Mouse (Mus musculus) MEL (cell line): ENCODE data around the gene 1700020D05Rik. TPM values are rescaled to one million over a fixed set of nuclear protein-coding genes. Genes with fewer than 3 reads are reported as not detected.

Source experiments
- DNase-seq: peaks from one replicate; pipeline ENCODE4 v3.0.0; 2011; ENCODE audit warnings: low read depth, low spot score
- H3K27ac ChIP-seq: 2 replicates; pipeline ENCODE4 v1.5.1; 2012; ENCODE audit warnings: low read depth, mild to moderate bottlenecking, control low read depth, low read length, moderate library complexity; ENCODE audit not compliant: control insufficient read depth
- H3K27me3 ChIP-seq, 2 experiments: fragments of 150-350 bp in 1 of 2; sonication (generic) in 1 of 2; 2 replicates each; pipeline ENCODE4 v1.6.1; 2012; ENCODE audit warnings: low read length in 2 of 2, mild to moderate bottlenecking in 2 of 2, improper control_type of control experiment in 1 of 2, moderate library complexity in 1 of 2; ENCODE audit not compliant: insufficient read depth in 2 of 2, control insufficient read depth in 1 of 2
- H3K36me3 ChIP-seq, 2 experiments: 2 replicates each; pipeline ENCODE4 v1.6.1; 2012 to 2014; ENCODE audit warnings: low read length in 2 of 2, improper control_type of control experiment in 1 of 2, inconsistent platforms in 1 of 2, mild to moderate bottlenecking in 1 of 2; ENCODE audit not compliant: insufficient read depth in 2 of 2, control insufficient read depth in 1 of 2
- H3K4me1 ChIP-seq, 2 experiments: fragments of 150-350 bp in 1 of 2; sonication (generic) in 1 of 2; 2 replicates each; pipeline ENCODE4 v1.6.1; 2012; ENCODE audit warnings: low read length in 2 of 2, improper control_type of control experiment in 1 of 2, mild to moderate bottlenecking in 1 of 2; ENCODE audit not compliant: insufficient read depth in 2 of 2, control insufficient read depth in 1 of 2
- H3K4me3 ChIP-seq, 2 experiments: fragments of 150-350 bp in 1 of 2; sonication (generic) in 1 of 2; 2 replicates each; pipeline ENCODE4 v1.5.1; 2012; ENCODE audit warnings: low read depth in 2 of 2, low read length in 2 of 2, mild to moderate bottlenecking in 2 of 2, moderate library complexity in 2 of 2, control low read depth in 1 of 2, improper control_type of control experiment in 1 of 2; ENCODE audit not compliant: control insufficient read depth in 1 of 2, insufficient read depth in 1 of 2
- H3K79me2 ChIP-seq: 2 replicates; pipeline ENCODE4 v1.6.1; 2012; ENCODE audit warnings: mild to moderate bottlenecking, low read length, moderate library complexity; ENCODE audit not compliant: control insufficient read depth, poor library complexity, insufficient read depth
- H3K9ac ChIP-seq: 2 replicates; pipeline ENCODE4 v1.6.1; 2012; ENCODE audit warnings: low read depth, mild to moderate bottlenecking, control low read depth, low read length, moderate library complexity; ENCODE audit not compliant: control insufficient read depth, poor library complexity, severe bottlenecking
- H3K9me3 ChIP-seq: fragments of 150-350 bp; sonication (generic); replicated peaks from 2 replicates; pipeline ENCODE4 v1.6.1; 2012; ENCODE audit warnings: mild to moderate bottlenecking, low read length, improper control_type of control experiment, moderate library complexity; ENCODE audit not compliant: insufficient read depth
- CHD1 ChIP-seq: IDR thresholded peaks from 2 replicates; pipeline ENCODE4 v1.6.1; 2012; ENCODE audit warnings: low read depth, mild to moderate bottlenecking, inconsistent platforms, low read length, improper control_type of control experiment
- CHD2 ChIP-seq: IDR thresholded peaks from 2 replicates; pipeline ENCODE4 v1.6.1; 2011; ENCODE audit warnings: low read length, improper control_type of control experiment
- CTCF ChIP-seq, 3 experiments: IDR thresholded peaks in 2 of 3; conservative IDR thresholded peaks in 1 of 3; 2 replicates each; pipeline ENCODE4 v1.5.1; 2011 to 2012; ENCODE audit warnings: low read length in 3 of 3, low read depth in 2 of 3, mild to moderate bottlenecking in 2 of 3, improper control_type of control experiment in 1 of 3, inconsistent platforms in 1 of 3, mixed read lengths in 1 of 3, moderate library complexity in 1 of 3; ENCODE audit not compliant: control insufficient read depth in 1 of 3, insufficient read depth in 1 of 3, poor library complexity in 1 of 3, severe bottlenecking in 1 of 3
- E2F4 ChIP-seq: IDR thresholded peaks from 2 replicates; pipeline ENCODE4 v1.6.1; 2011; ENCODE audit warnings: low read depth, low read length, improper control_type of control experiment, borderline replicate concordance
- ELF1 ChIP-seq: IDR thresholded peaks from 2 replicates; pipeline ENCODE4 v1.6.1; 2014; ENCODE audit warnings: low read depth, mild to moderate bottlenecking, inconsistent platforms, low read length, improper control_type of control experiment, moderate library complexity
- EP300 ChIP-seq, 2 experiments: IDR thresholded peaks; 2 replicates each; pipeline ENCODE4 v1.6.1; 2011; ENCODE audit warnings: improper control_type of control experiment in 2 of 2, low read length in 2 of 2, low read depth in 1 of 2, mild to moderate bottlenecking in 1 of 2
- ETS1 ChIP-seq: IDR thresholded peaks from 2 replicates; pipeline ENCODE4 v1.6.1; 2012; ENCODE audit warnings: low read depth, mild to moderate bottlenecking, inconsistent platforms, low read length, improper control_type of control experiment, moderate library complexity
- GABPA ChIP-seq: IDR thresholded peaks from 2 replicates; pipeline ENCODE4 v1.6.1; 2012; ENCODE audit warnings: low read depth, mild to moderate bottlenecking, inconsistent platforms, low read length, improper control_type of control experiment, moderate library complexity
- HCFC1 ChIP-seq: IDR thresholded peaks from 2 replicates; pipeline ENCODE4 v1.6.1; 2012; ENCODE audit warnings: low read depth, mild to moderate bottlenecking, inconsistent platforms, low read length, improper control_type of control experiment, moderate library complexity
- JUND ChIP-seq: IDR thresholded peaks from 2 replicates; pipeline ENCODE4 v1.6.1; 2011; ENCODE audit warnings: low read depth, mild to moderate bottlenecking, improper control_type of control experiment, low read length
- KAT2A ChIP-seq: conservative IDR thresholded peaks from 2 replicates; pipeline ENCODE4 v1.6.1; 2012; ENCODE audit warnings: low read depth, low read length, improper control_type of control experiment, inconsistent platforms
- MAX ChIP-seq: IDR thresholded peaks from 2 replicates; pipeline ENCODE4 v1.6.1; 2011; ENCODE audit warnings: low read length, improper control_type of control experiment
- MAZ ChIP-seq: IDR thresholded peaks from 2 replicates; pipeline ENCODE4 v1.6.1; 2012; ENCODE audit warnings: low read depth, mild to moderate bottlenecking, inconsistent platforms, low read length, improper control_type of control experiment
- MEF2A ChIP-seq: IDR thresholded peaks from 2 replicates; pipeline ENCODE4 v1.6.1; 2014; ENCODE audit warnings: low read depth, mild to moderate bottlenecking, inconsistent platforms, low read length, improper control_type of control experiment; ENCODE audit not compliant: poor library complexity, insufficient replicate concordance, severe bottlenecking; ENCODE audit errors: extremely low read depth
- MXI1 ChIP-seq: IDR thresholded peaks from 2 replicates; pipeline ENCODE4 v1.6.1; 2011; ENCODE audit warnings: mild to moderate bottlenecking, low read depth, low read length, improper control_type of control experiment
- MYB ChIP-seq: IDR thresholded peaks from 2 replicates; pipeline ENCODE4 v1.6.1; 2011; ENCODE audit warnings: mild to moderate bottlenecking, low read depth, low read length, improper control_type of control experiment
- NELFE ChIP-seq: IDR thresholded peaks from 2 replicates; pipeline ENCODE4 v1.6.1; 2011; ENCODE audit warnings: low read depth, low read length, improper control_type of control experiment
- POLR2AphosphoS5 ChIP-seq: IDR thresholded peaks from 2 replicates; pipeline ENCODE4 v1.6.1; 2012; ENCODE audit warnings: low read depth, borderline replicate concordance, mild to moderate bottlenecking, inconsistent platforms, low read length, moderate library complexity, mixed read lengths
- RAD21 ChIP-seq: IDR thresholded peaks from 2 replicates; pipeline ENCODE4 v1.6.1; 2011; ENCODE audit warnings: mild to moderate bottlenecking, low read depth, low read length, improper control_type of control experiment
- RCOR1 ChIP-seq: IDR thresholded peaks from 2 replicates; pipeline ENCODE4 v1.6.1; 2012; ENCODE audit warnings: low read depth, mild to moderate bottlenecking, inconsistent platforms, low read length, improper control_type of control experiment
- SIN3A ChIP-seq: IDR thresholded peaks from 2 replicates; pipeline ENCODE4 v1.6.1; 2012; ENCODE audit warnings: low read length, improper control_type of control experiment, inconsistent platforms
- SMC3 ChIP-seq: IDR thresholded peaks from 2 replicates; pipeline ENCODE4 v1.6.1; 2011; ENCODE audit warnings: low read depth, low read length, improper control_type of control experiment
- TAL1 ChIP-seq: IDR thresholded peaks from 2 replicates; pipeline ENCODE4 v1.6.1; 2012; ENCODE audit warnings: mild to moderate bottlenecking, inconsistent platforms, low read length, moderate library complexity, mixed read lengths
- TBP ChIP-seq: IDR thresholded peaks from 2 replicates; pipeline ENCODE4 v1.8.0; 2011; ENCODE audit warnings: low read depth, low read length, improper control_type of control experiment
- USF1 ChIP-seq: IDR thresholded peaks from 2 replicates; pipeline ENCODE4 v1.6.1; 2014; ENCODE audit warnings: low read depth, mild to moderate bottlenecking, inconsistent platforms, low read length, improper control_type of control experiment, moderate library complexity
- USF2 ChIP-seq, 2 experiments: IDR thresholded peaks; 2 replicates each; pipeline ENCODE4 v1.6.1; 2011 to 2012; ENCODE audit warnings: improper control_type of control experiment in 2 of 2, low read length in 2 of 2, borderline replicate concordance in 1 of 2, inconsistent platforms in 1 of 2, low read depth in 1 of 2, mild to moderate bottlenecking in 1 of 2; ENCODE audit not compliant: insufficient read depth in 1 of 2
- ZC3H11A ChIP-seq: IDR thresholded peaks from 2 replicates; pipeline ENCODE4 v1.6.1; 2012; ENCODE audit warnings: low read depth, mild to moderate bottlenecking, inconsistent platforms, low read length, improper control_type of control experiment
- ZMIZ1 ChIP-seq: IDR thresholded peaks from 2 replicates; pipeline ENCODE4 v1.6.1; 2012; ENCODE audit warnings: low read depth, mild to moderate bottlenecking, inconsistent platforms, low read length, improper control_type of control experiment, moderate library complexity
- ZNF384 ChIP-seq: IDR thresholded peaks from 2 replicates; pipeline ENCODE4 v1.6.1; 2012; ENCODE audit warnings: low read depth, mild to moderate bottlenecking, inconsistent platforms, low read length, improper control_type of control experiment
- polyA plus RNA-seq, 2 experiments: library from polyadenylated mRNA; stranded (reverse) in 1 of 2; unstranded in 1 of 2; fragments of >175 nt in 1 of 2; fragments of >200 nt in 1 of 2; gene quantifications; 2 replicates each; pipeline versions ENCODE4 v1.2.1 to v1.2.4; 2012; ENCODE audit warnings: low replicate concordance in 2 of 2, low read depth in 1 of 2; ENCODE audit not compliant: insufficient read length in 2 of 2, insufficient read depth in 1 of 2, missing spikeins in 1 of 2
- total RNA-seq: library from RNA; depleted of rRNA; stranded (reverse); fragments of 300-350 nt; gene quantifications from 2 replicates; pipeline ENCODE4 v1.2.3, GENCODE M21; 2012

1700020D05Rik gene
- total and polyA plus RNA-seq, 3 experiments: 0.19 to 0.78 TPM; not detected in 1

GRCm38 (mm10) chr19:5488878-5489571, 14.6 kb downstream of the 1700020D05Rik start (continued):
- TF ChIP-seq USF1: peak; percentile 36
- peak; percentile 25; the same call in 1 of the 2 replicates for TF ChIP-seq MAX
- TF ChIP-seq HCFC1: peak; percentile 89
- peak; percentile 79 for TF ChIP-seq ELF1
- no peak for TF ChIP-seq CHD1
- TF ChIP-seq JUND: no peak
- peak in 1 of 2 experiments; percentile 31; a peak in 1 of 4 replicates for TF ChIP-seq EP300 (IDR thresholded peaks at IDR 0.05; ENCODE audit: low read depth in 1 of 2, low read length in 2 of 2)
- TF ChIP-seq MEF2A: no peak
- no peak for TF ChIP-seq GABPA
- no peak for TF ChIP-seq RAD21
- peak; percentile 65; the same call in 1 of the 2 replicates for TF ChIP-seq KAT2A
- TF ChIP-seq TAL1: no peak
- TF ChIP-seq CHD2: no peak
- TF ChIP-seq USF2 (IDR thresholded peaks at IDR 0.05; ENCODE audit: borderline replicate concordance in 1 of 2, insufficient read depth in 1 of 2, low read depth in 1 of 2, low read length in 2 of 2): no peak
- TF ChIP-seq SMC3: no peak
- TF ChIP-seq CTCF (IDR thresholded peaks at IDR 0.05 in 2 of 3, conservative IDR thresholded peaks at IDR 0.05 in 1 of 3; ENCODE audit: control insufficient read depth in 1 of 3, insufficient read depth in 1 of 3, low read depth in 2 of 3, low read length in 3 of 3, poor library complexity in 1 of 3, severe bottlenecking in 1 of 3): no peak
- TF ChIP-seq POLR2AphosphoS5: 0 out of 2 replicates have a peak, but pooled peaks have one; percentile 65
- peak; percentile 57 for TF ChIP-seq SIN3A
- TF ChIP-seq, all 39 proteins: peak for 17

GRCm38 (mm10) chr19:5487768-5488550, 15.6 kb downstream of the 1700020D05Rik start, which contains the start of gene Mus81:
Gene Mus81, minus strand, starts transcription at chr19:5488402.
- Histone ChIP-seq H3K27me3 (no peaks in the 10 kb centered on the region), H3K79me2 (peaks cover 28% of the 10 kb centered on the region), H3K27ac (peak within 1 kb of the TSS; percentile 98), H3K9ac (peak within 1 kb of the TSS; percentile 94), H3K4me1 (peaks cover 0 to 12% of the 10 kb centered on the region in 2 experiments; a peak in 2 of 4 replicates), H3K4me3 (peak within 1 kb of the TSS; percentile 60 to 91), H3K9me3 (no peaks in the 10 kb centered on the region), H3K36me3 (peaks cover 0 to 13% of the 10 kb centered on the region in 2 experiments)
- peak; percentile 98 for DNase-seq
- no peak; the same call in 1 of the 2 replicates for TF ChIP-seq KAT2A
- TF ChIP-seq NELFE: peak; percentile 87
- no peak for TF ChIP-seq JUND
- TF ChIP-seq TBP: peak; percentile 81
- TF ChIP-seq MAX: no peak; the same call in none of the 2 replicates
- TF ChIP-seq E2F4: no peak
- peak; percentile 87 to 93 (median 89) for TF ChIP-seq CTCF (IDR thresholded peaks at IDR 0.05 in 2 of 3, conservative IDR thresholded peaks at IDR 0.05 in 1 of 3; ENCODE audit: control insufficient read depth in 1 of 3, insufficient read depth in 1 of 3, low read depth in 2 of 3, low read length in 3 of 3, poor library complexity in 1 of 3, severe bottlenecking in 1 of 3)
- TF ChIP-seq MAZ: peak; percentile 86; the same call in 1 of the 2 replicates
- TF ChIP-seq RCOR1: no peak
- TF ChIP-seq ZC3H11A: no peak
- TF ChIP-seq ZNF384: peak; percentile 70
- peak; percentile 83 for TF ChIP-seq ZMIZ1
- no peak for TF ChIP-seq TAL1
- peak; percentile 96 for TF ChIP-seq ETS1
- no peak; the same call in 1 of the 2 replicates for TF ChIP-seq GABPA
- no peak for TF ChIP-seq CHD2
- peak; percentile 51 for TF ChIP-seq MXI1
- TF ChIP-seq MYB: no peak
- TF ChIP-seq SIN3A: peak; percentile 93
- TF ChIP-seq HCFC1: peak; percentile 88
- TF ChIP-seq ELF1: peak; percentile 34; the same call in 1 of the 2 replicates
- TF ChIP-seq EP300 (IDR thresholded peaks at IDR 0.05; ENCODE audit: low read depth in 1 of 2, low read length in 2 of 2): no peak; a peak in 1 of 4 replicates
- TF ChIP-seq POLR2AphosphoS5: no peak
